Mouse (Mus musculus): ENCODE measurements around the gene Rbm15. TPM values are rescaled to one million over a fixed set of nuclear protein-coding genes. Genes with fewer than 3 reads are reported as not detected.

The Rbm15 gene
- polyA plus RNA-seq (2012; rRNA removed; ENCODE audit: low replicate concordance) = 2.4 TPM in 2 replicates

GRCm38 (mm10) chr3:107333381-107334201, at the start of gene Rbm15:
Gene Rbm15, minus strand, starts transcription at chr3:107333673.

GRCm38 (mm10) chr3:107290764-107291381, 42.6 kb downstream of the Rbm15 start, which contains the start of gene Slc16a4:
Gene Slc16a4, plus strand, starts transcription at chr3:107291230.

GRCm38 (mm10) chr3:107278479-107279269, 54.8 kb downstream of the Rbm15 start, which contains the start of gene Lamtor5:
Gene Lamtor5, plus strand, starts transcription at chr3:107278858.

Other genes with a start within 250 kb of the Rbm15 start
- 0.30 and 0.86 TPM in 2 replicates for gene Kcna2, start 232.5 kb downstream of the Rbm15 start, polyA plus RNA-seq (2012; rRNA removed; ENCODE audit: low replicate concordance)
- not detected in 2 replicates for gene Kcna10, start 150.6 kb downstream of the Rbm15 start, polyA plus RNA-seq (2012; rRNA removed; ENCODE audit: low replicate concordance)
- gene Cym, start 111.9 kb downstream of the Rbm15 start, polyA plus RNA-seq (2012; rRNA removed; ENCODE audit: low replicate concordance) = 17.3 and 38.1 TPM in 2 replicates
- not detected in 2 replicates for gene A630076J17Rik, start 103.1 kb downstream of the Rbm15 start, polyA plus RNA-seq (2012; rRNA removed; ENCODE audit: low replicate concordance)
- gene Prok1, start 94.0 kb downstream of the Rbm15 start, polyA plus RNA-seq (2012; rRNA removed; ENCODE audit: low replicate concordance) = 0.14 TPM in 1 of 2 replicates, not detected in the other
- 36.8 and 61.1 TPM in 2 replicates for gene Lamtor5, start 54.8 kb downstream of the Rbm15 start, polyA plus RNA-seq (2012; rRNA removed; ENCODE audit: low replicate concordance)
- gene Slc16a4, start 42.4 kb downstream of the Rbm15 start, polyA plus RNA-seq (2012; rRNA removed; ENCODE audit: low replicate concordance) = 0.05 TPM in 1 of 2 replicates, not detected in the other
- 0.12 and 0.30 TPM in 2 replicates for gene Kcnc4, start 125.9 kb upstream of the Rbm15 start, polyA plus RNA-seq (2012; rRNA removed; ENCODE audit: low replicate concordance)
- gene Slc6a17, start 184.3 kb upstream of the Rbm15 start, polyA plus RNA-seq (2012; rRNA removed; ENCODE audit: low replicate concordance) = 1.6 and 3.3 TPM in 2 replicates
- gene Ubl4b, start 221.4 kb upstream of the Rbm15 start, polyA plus RNA-seq (2012; rRNA removed; ENCODE audit: low replicate concordance) = not detected in 2 replicates

All from duodenum, adult 2 months (tissue).